Mouse (Mus musculus) lung, postnatal 0 days (tissue): ENCODE data around the gene Gna12. TPM values are rescaled to one million over a fixed set of nuclear protein-coding genes. Genes with fewer than 3 reads are reported as not detected.

Source experiments
- ATAC-seq: fragments of 200-750 bp; cut with Nextera tagmentation; 2 replicates; pipeline ENCODE4 v1.8.0; 2017; ENCODE audit warnings: moderate library complexity
- DNase-seq: peaks from one replicate; pipeline ENCODE4 v3.0.0-alpha.2; 2016; ENCODE audit warnings: low spot score
- H3K27ac ChIP-seq: fragments of 300-500 bp; sonication (generic); 2 replicates; pipeline ENCODE4 v1.5.1; 2014; ENCODE audit warnings: antibody characterized with exemption, mild to moderate bottlenecking, low read length, mixed read lengths
- H3K27me3 ChIP-seq: fragments of 300-500 bp; sonication (generic); replicated peaks from 2 replicates; pipeline ENCODE4 v1.6.1; 2014; ENCODE audit warnings: low read length, mixed read lengths; ENCODE audit not compliant: insufficient read depth
- H3K36me3 ChIP-seq: fragments of 300-500 bp; sonication (generic); 2 replicates; pipeline ENCODE4 v1.6.1; 2014; ENCODE audit warnings: low read length, mixed read lengths; ENCODE audit not compliant: insufficient read depth
- H3K4me1 ChIP-seq: fragments of 300-500 bp; sonication (generic); 2 replicates; pipeline ENCODE4 v1.6.1; 2014; ENCODE audit warnings: antibody characterized with exemption, low read depth, low read length, mixed read lengths; ENCODE audit not compliant: insufficient read depth
- H3K4me2 ChIP-seq: fragments of 300-500 bp; sonication (generic); replicated peaks from 2 replicates; pipeline ENCODE4 v1.6.1; 2014; ENCODE audit warnings: low read depth, mild to moderate bottlenecking, low read length, moderate library complexity, mixed read lengths
- H3K4me3 ChIP-seq: fragments of 300-500 bp; sonication (generic); 2 replicates; pipeline ENCODE4 v1.5.1; 2014; ENCODE audit warnings: low read depth, low read length
- H3K9ac ChIP-seq: fragments of 300-500 bp; sonication (generic); replicated peaks from 2 replicates; pipeline ENCODE4 v1.6.1; 2014; ENCODE audit warnings: low read depth, mild to moderate bottlenecking
- H3K9me3 ChIP-seq: fragments of 300-500 bp; sonication (generic); 2 replicates; pipeline ENCODE4 v1.6.1; 2016; ENCODE audit warnings: low read length, mixed read lengths
- CTCF ChIP-seq: IDR thresholded peaks from 2 replicates; pipeline ENCODE4 v1.5.1; 2016; ENCODE audit warnings: antibody characterized with exemption, mild to moderate bottlenecking
- EP300 ChIP-seq: IDR thresholded peaks from 2 replicates; pipeline ENCODE4 v1.6.1; 2016; ENCODE audit warnings: antibody characterized with exemption, mild to moderate bottlenecking, control low read depth
- WGBS: fragments of 180-500 bp; shearing (Covaris S2); extraction: QIAGEN DNeasy Blood & Tissue Kit; methylation state at CpG from one replicate; pipeline ENCODE4 v1.1.7; 2014; 5-methylcytosine and 5-hydroxymethylcytosine counted together
- polyA plus RNA-seq: library from polyadenylated mRNA; unstranded; fragments of >200 nt; fragmentation: Nextera tagmentation; extraction: Ambion mirVana; gene quantifications from 2 replicates; pipeline ENCODE4 v1.2.1, GENCODE M21; 2015

The Gna12 gene
- polyA plus RNA-seq, 1 experiment from 2014 or later: 25.4 TPM

- ATAC-seq (no peak; the same call in 1 of the 2 replicates), DNase-seq (no peak)
- no peaks in the 10 kb centered on the region for H3K27me3 ChIP-seq
- H3K9ac ChIP-seq: no peak overlapping the region
- no peak overlapping the region for H3K4me2 ChIP-seq
- no peak overlapping the region for H3K4me3 ChIP-seq
- no peak for TF ChIP-seq EP300
- no peak for TF ChIP-seq CTCF
- WGBS: 74% methylated on average over 7 of the region's 7 CpGs
- peaks cover 16% of the 10 kb centered on the region for H3K4me1 ChIP-seq
- no peaks in the 10 kb centered on the region for H3K36me3 ChIP-seq
- no peaks in the 10 kb centered on the region for H3K9me3 ChIP-seq
- no peak overlapping the region for H3K27ac ChIP-seq
Measured at GRCm38 (mm10) chr5:140798158-140798557, 32.1 kb downstream of the Gna12 start.

GRCm38 (mm10) chr5:140796051-140796450, 34.2 kb downstream of the Gna12 start:
- Histone ChIP-seq H3K9me3 (no peaks in the 10 kb centered on the region), H3K27ac (no peak overlapping the region), H3K36me3 (no peaks in the 10 kb centered on the region), H3K4me1 (peaks cover 32% of the 10 kb centered on the region), H3K4me3 (no peak overlapping the region), H3K4me2 (no peak overlapping the region), H3K27me3 (no peaks in the 10 kb centered on the region), H3K9ac (no peak overlapping the region)
- ATAC-seq (no peak), DNase-seq (no peak)
- WGBS: 82% methylated on average over 3 of the region's 3 CpGs
- TF ChIP-seq EP300 (no peak), CTCF (no peak)

DNA sequence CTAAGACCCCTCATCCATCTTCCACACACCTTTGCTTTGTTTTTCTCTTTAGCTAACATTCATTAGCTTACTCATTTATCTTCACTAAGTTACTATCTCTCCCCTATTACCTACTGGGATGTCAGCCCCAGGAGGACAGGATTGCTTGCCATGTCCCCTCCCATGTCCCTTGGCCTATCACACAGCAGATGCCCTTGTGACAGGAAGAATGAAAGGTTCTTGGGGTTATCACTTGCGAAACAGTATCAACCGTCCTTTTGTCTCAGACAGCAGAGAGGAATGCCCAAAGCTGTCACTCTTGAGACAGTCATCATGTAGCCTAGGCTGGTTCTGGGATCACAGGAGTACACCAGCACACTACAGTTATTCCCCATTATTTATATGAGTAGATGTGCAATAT, 35.1 kb downstream of the Gna12 start:
- Histone ChIP-seq H3K4me2 (no peak overlapping the region), H3K27me3 (no peaks in the 10 kb centered on the region), H3K27ac (no peak overlapping the region), H3K36me3 (no peaks in the 10 kb centered on the region), H3K9me3 (no peaks in the 10 kb centered on the region), H3K9ac (no peak overlapping the region), H3K4me1 (peaks cover 34% of the 10 kb centered on the region), H3K4me3 (no peak overlapping the region)
- no peak for TF ChIP-seq EP300
- no peak for TF ChIP-seq CTCF
- ATAC-seq: no peak
- no peak for DNase-seq
- 45% methylated on average over 2 of the region's 2 CpGs for WGBS

- 38% methylated on average over 3 of the region's 3 CpGs for WGBS
Measured at GRCm38 (mm10) chr5:140794753-140795152, 35.5 kb downstream of the Gna12 start.

DNA sequence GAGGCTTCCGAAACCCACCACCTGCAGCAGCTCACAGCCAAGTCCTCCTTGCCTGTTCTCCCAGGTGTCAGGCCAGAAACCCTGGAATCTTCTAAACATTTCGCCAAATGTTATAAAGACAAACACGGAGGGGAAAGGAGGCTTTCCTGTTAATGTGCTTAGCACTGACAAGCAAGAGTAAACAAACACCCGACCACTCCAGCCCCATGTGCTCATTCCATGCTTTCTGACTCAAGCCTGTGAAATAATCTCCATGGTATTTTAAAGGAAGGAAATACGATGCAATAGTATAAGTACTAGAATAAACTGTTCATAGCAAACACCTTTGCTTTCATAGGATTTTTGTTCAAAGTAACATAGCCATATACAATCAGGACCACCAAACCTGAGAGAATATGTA, 38.0 kb downstream of the Gna12 start:
- Histone ChIP-seq H3K4me1 (peaks cover 39% of the 10 kb centered on the region), H3K9ac (no peak overlapping the region), H3K36me3 (no peaks in the 10 kb centered on the region), H3K9me3 (no peaks in the 10 kb centered on the region), H3K4me3 (no peak overlapping the region), H3K27me3 (no peaks in the 10 kb centered on the region), H3K27ac (peak overlapping the region; percentile 83), H3K4me2 (0 out of 2 replicates have a peak overlapping the region, but pooled peaks have one; percentile 17)
- TF ChIP-seq CTCF (no peak), EP300 (peak; percentile 71; the same call in 1 of the 2 replicates)
- ATAC-seq: peak; percentile 57
- DNase-seq: peak; percentile 76
- 11% methylated on average over 5 of the region's 5 CpGs for WGBS

More at GRCm38 (mm10) chr5:140794753-140795152, 35.5 kb downstream of the Gna12 start:
- Histone ChIP-seq H3K9me3 (no peaks in the 10 kb centered on the region), H3K4me3 (no peak overlapping the region), H3K36me3 (no peaks in the 10 kb centered on the region), H3K27ac (no peak overlapping the region), H3K9ac (no peak overlapping the region), H3K4me2 (no peak overlapping the region), H3K4me1 (peaks cover 34% of the 10 kb centered on the region), H3K27me3 (no peaks in the 10 kb centered on the region)
- ATAC-seq: no peak
- TF ChIP-seq EP300: no peak
- no peak for TF ChIP-seq CTCF
- no peak for DNase-seq

DNA sequence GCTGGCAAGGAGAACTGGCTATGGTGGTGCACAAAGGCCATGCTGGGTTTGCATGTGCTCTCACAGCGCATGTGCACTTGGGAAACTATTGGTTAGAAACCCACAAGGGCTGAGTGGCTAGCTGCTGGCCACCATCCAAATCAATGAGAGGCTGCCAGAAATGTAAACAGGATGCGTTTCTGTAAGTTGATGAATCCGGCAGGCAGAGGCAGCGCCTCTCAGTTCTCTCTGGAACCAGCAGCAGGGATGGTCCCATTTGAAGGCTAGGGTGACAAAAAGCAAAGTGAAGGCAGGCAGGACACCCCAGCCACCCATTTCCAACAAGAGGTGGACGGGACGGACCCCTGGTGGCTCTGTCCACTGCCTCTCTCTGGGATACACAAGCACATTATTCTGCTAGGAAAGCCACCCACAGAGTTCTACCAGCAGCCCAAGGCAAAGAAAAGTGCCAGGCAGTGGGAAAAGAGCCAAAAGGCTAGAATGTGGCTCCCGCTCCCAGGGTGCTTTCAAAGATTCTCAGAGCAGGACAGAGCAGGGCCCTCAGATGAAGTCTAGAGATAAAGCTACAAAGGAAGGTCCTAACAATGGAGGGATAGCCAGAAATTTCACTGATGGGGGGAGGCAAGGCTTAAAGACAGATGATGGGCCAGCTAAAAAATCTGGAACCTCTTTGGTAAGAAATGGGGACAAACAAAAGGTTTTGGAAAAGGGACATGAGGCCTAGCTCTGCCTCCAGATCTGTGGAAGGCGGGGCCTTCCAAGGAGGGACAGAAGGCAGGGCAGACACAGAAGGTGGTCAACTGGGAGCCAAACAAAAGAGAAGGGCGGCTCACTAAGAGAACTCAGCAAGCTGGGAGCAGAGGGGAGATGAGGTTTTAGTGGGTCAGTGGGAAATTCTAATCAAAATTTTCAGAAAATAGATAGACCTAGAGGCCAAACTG, 39.0 kb downstream of the Gna12 start:
- Histone ChIP-seq H3K9me3 (no peaks in the 10 kb centered on the region), H3K27me3 (no peaks in the 10 kb centered on the region), H3K36me3 (no peaks in the 10 kb centered on the region), H3K4me3 (no peak overlapping the region), H3K27ac (peak overlapping the region; percentile 83), H3K4me2 (no peak overlapping the region), H3K9ac (no peak overlapping the region), H3K4me1 (peaks cover 42% of the 10 kb centered on the region)
- 9% methylated on average over 9 of the region's 9 CpGs for WGBS
- peak; percentile 86 for DNase-seq
- peak; percentile 76 for ATAC-seq
- TF ChIP-seq CTCF (peak; percentile 26), EP300 (0 out of 2 replicates have a peak, but pooled peaks have one; percentile 33)
